Mouse (Mus musculus) embryonic fibroblast, embryonic 13.5 days (primary cell): ENCODE results near the gene Nav3. TPM values are rescaled to one million over a fixed set of nuclear protein-coding genes. Genes with fewer than 3 reads are reported as not detected.
"Not testable (repeated sequence)": the region's sequence is repeated elsewhere in the genome, so short reads cannot be mapped to it uniquely, and the experiment has no call there.

Experiments used
- H3K27ac ChIP-seq: 2 replicates; pipeline ENCODE4 v1.5.1; 2012; ENCODE audit warnings: low read length, control low read depth, inconsistent platforms; ENCODE audit not compliant: insufficient read depth
- H3K4me1 ChIP-seq: 2 replicates; pipeline ENCODE4 v1.6.1; 2011; ENCODE audit warnings: low read length; ENCODE audit not compliant: control insufficient read depth, insufficient read depth
- H3K4me3 ChIP-seq: 2 replicates; pipeline ENCODE4 v1.5.1; 2011; ENCODE audit warnings: mild to moderate bottlenecking, control low read depth, low read length; ENCODE audit not compliant: insufficient read depth
- CTCF ChIP-seq: IDR thresholded peaks from 2 replicates; pipeline ENCODE4 v1.5.1; 2011; ENCODE audit warnings: mild to moderate bottlenecking, control low read depth, low read length, moderate library complexity, borderline replicate concordance; ENCODE audit not compliant: insufficient read depth
- POLR2A ChIP-seq: IDR thresholded peaks from 2 replicates; pipeline ENCODE4 v1.6.1; 2011; ENCODE audit warnings: low read depth, mild to moderate bottlenecking, control low read depth, low read length, moderate library complexity
- polyA plus RNA-seq: library from polyadenylated mRNA; stranded (reverse); fragments of >200 nt; gene quantifications from 2 replicates; pipeline ENCODE4 v1.2.4, GENCODE M21; 2011; ENCODE audit warnings: low read depth; ENCODE audit not compliant: missing spikeins, insufficient read length

Nav3 gene
- polyA plus RNA-seq, 1 experiment = 5.2 TPM

GRCm38 (mm10) chr10:110094433-110094832 lies 361.6 kb downstream of the Nav3 start:
- TF ChIP-seq CTCF (no peak), POLR2A (no peak)
- H3K4me3 ChIP-seq = no peak overlapping the region
- H3K4me1 ChIP-seq = no peaks in the 10 kb centered on the region; the same call in 1 of the 2 replicates
- no peak overlapping the region for H3K27ac ChIP-seq

GRCm38 (mm10) chr10:110088444-110089061 lies 367.5 kb downstream of the Nav3 start:
- Histone ChIP-seq H3K27ac (no peak overlapping the region), H3K4me1 (no peaks in the 10 kb centered on the region), H3K4me3 (no peak overlapping the region)
- no peak for TF ChIP-seq CTCF
- TF ChIP-seq POLR2A = no peak

- Histone ChIP-seq H3K4me1 (no peaks in the 10 kb centered on the region), H3K27ac (no peak overlapping the region), H3K4me3 (no peak overlapping the region)
- TF ChIP-seq CTCF (no peak), POLR2A (no peak)
These were observed 370.1 kb downstream of the Nav3 start for GRCm38 (mm10) chr10:110085903-110086302.

DNA sequence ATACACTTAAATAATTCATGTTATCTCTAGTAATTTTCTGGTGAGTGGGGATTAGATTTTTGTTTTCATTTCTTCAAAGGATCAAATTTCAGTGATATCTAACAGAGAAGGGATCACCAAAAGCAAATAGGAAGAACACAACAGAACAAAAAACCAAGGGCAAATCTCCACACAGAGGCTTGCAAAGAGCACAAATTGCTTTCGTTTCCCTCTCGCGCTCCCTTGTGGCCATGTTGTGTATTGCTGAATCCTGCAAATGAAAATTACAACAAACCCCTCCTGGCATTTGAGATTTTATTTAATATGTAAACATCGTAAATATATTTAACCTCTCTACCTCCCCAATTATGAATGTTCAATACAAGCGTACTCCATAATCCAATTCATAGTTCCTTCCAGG lies 370.8 kb downstream of the Nav3 start:
- TF ChIP-seq CTCF = peak; percentile 32; the same call in 1 of the 2 replicates
- TF ChIP-seq POLR2A = no peak
- Histone ChIP-seq H3K4me1 (no peaks in the 10 kb centered on the region), H3K4me3 (no peak overlapping the region), H3K27ac (no peak overlapping the region)

- TF ChIP-seq POLR2A = no peak
- no peak for TF ChIP-seq CTCF
- Histone ChIP-seq H3K4me3 (no peak overlapping the region), H3K4me1 (peaks cover 4% of the 10 kb centered on the region; the same call in 1 of the 2 replicates), H3K27ac (no peak overlapping the region; the same call in 1 of the 2 replicates)
These were observed 379.4 kb downstream of the Nav3 start for GRCm38 (mm10) chr10:110076575-110076974.

GRCm38 (mm10) chr10:110072355-110072754 lies 383.6 kb downstream of the Nav3 start:
- no peak overlapping the region for H3K4me3 ChIP-seq
- TF ChIP-seq CTCF (no peak), POLR2A (no peak)
- peaks cover 4% of the 10 kb centered on the region; the same call in 1 of the 2 replicates for H3K4me1 ChIP-seq
- H3K27ac ChIP-seq = no peak overlapping the region

DNA sequence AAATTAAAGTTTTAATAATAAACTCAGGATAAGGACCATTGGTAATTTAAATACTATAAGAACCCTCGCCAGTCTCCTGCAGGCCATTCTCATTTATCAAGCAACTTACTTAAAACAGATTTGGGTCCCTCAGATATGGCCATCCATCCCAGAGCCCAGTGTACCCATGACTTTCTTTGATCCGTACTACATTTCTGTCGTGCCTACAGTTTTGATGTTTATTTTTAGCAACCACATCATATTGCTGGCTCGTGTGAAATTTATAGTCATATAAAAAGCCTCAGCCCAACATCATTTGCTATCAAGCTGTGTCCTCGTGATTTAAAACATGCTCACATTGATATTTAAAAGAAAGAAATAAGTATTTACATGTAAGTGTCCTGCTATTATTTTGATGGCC lies 394.8 kb downstream of the Nav3 start:
- TF ChIP-seq CTCF = no peak
- no peak for TF ChIP-seq POLR2A
- no peak overlapping the region for H3K4me3 ChIP-seq
- no peaks in the 10 kb centered on the region for H3K4me1 ChIP-seq
- H3K27ac ChIP-seq = no peak overlapping the region

GRCm38 (mm10) chr10:110037547-110037946 lies 418.5 kb downstream of the Nav3 start:
- TF ChIP-seq POLR2A = no peak
- TF ChIP-seq CTCF = no peak
- no peak overlapping the region for H3K4me3 ChIP-seq
- no peaks in the 10 kb centered on the region for H3K4me1 ChIP-seq
- H3K27ac ChIP-seq = no peak overlapping the region

DNA sequence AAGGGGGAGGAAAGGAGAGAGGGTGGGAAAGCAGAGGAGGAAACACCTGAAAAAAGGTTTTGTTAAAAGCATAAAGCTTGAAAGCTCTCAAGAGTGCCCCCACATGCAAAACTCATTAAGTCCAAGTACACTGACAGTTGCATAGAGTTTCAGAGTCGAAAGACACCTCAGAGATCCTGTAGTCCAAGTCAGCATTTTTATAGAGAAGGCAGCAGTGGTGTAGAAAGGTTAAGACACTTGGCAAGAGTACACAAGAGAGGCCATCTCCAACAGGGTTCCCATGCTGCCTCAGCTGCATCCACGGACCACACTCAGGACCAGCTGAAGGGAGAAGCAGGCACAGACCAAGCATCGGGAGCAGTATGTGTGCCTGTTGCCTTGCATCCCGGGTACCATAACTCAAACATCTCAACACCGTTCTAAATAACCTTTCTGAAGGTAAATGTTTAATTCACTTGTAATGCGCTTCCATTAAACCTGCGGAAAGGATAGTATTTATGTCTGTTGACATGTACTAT lies 421.4 kb downstream of the Nav3 start:
- no peak for TF ChIP-seq CTCF
- TF ChIP-seq POLR2A = no peak
- no peak overlapping the region for H3K4me3 ChIP-seq

GRCm38 (mm10) chr10:110024897-110025296 lies 431.1 kb downstream of the Nav3 start:
- H3K27ac ChIP-seq, H3K4me3 ChIP-seq, H3K4me1 ChIP-seq: not testable (repeated sequence)

More for the DNA sequence above, 421.4 kb downstream of the Nav3 start:
- no peaks in the 10 kb centered on the region for H3K4me1 ChIP-seq
- H3K27ac ChIP-seq = no peak overlapping the region
